Mouse (Mus musculus) midbrain, postnatal 0 days (tissue): ENCODE data around the gene Gm4791. TPM values are rescaled to one million over a fixed set of nuclear protein-coding genes. Genes with fewer than 3 reads are reported as not detected.

Experiments used
- ATAC-seq: fragments of 200-750 bp; cut with Nextera tagmentation; 2 replicates; pipeline ENCODE4 v1.8.0; 2017; ENCODE audit warnings: moderate number of reproducible peaks, mild to moderate bottlenecking, moderate TSS enrichment, moderate library complexity; ENCODE audit not compliant: low FRiP score
- DNase-seq: peaks from one replicate; pipeline ENCODE4 v3.0.0-alpha.2; 2015; ENCODE audit warnings: low spot score
- H3K27ac ChIP-seq: fragments of 300-500 bp; sonication (generic); 2 replicates; pipeline ENCODE4 v1.5.1; 2014; ENCODE audit warnings: low read depth, mild to moderate bottlenecking, low read length, mixed read lengths
- H3K27me3 ChIP-seq: fragments of 300-500 bp; sonication (generic); 2 replicates; pipeline ENCODE4 v1.6.1; 2014; ENCODE audit warnings: low read length, control low read depth, mixed read lengths; ENCODE audit not compliant: insufficient read depth
- H3K36me3 ChIP-seq: fragments of 300-500 bp; sonication (generic); 2 replicates; pipeline ENCODE4 v1.6.1; 2014; ENCODE audit warnings: low read length, control low read depth, mixed read lengths; ENCODE audit not compliant: insufficient read depth
- H3K4me1 ChIP-seq: fragments of 300-500 bp; sonication (generic); 2 replicates; pipeline ENCODE4 v1.6.1; 2014; ENCODE audit warnings: mild to moderate bottlenecking, control low read depth, antibody characterized with exemption, low read length, mixed read lengths; ENCODE audit not compliant: insufficient read depth
- H3K4me2 ChIP-seq: fragments of 300-500 bp; sonication (generic); 2 replicates; pipeline ENCODE4 v1.6.1; 2014; ENCODE audit warnings: low read depth, mild to moderate bottlenecking, low read length, mixed read lengths; ENCODE audit not compliant: poor library complexity, severe bottlenecking
- H3K4me3 ChIP-seq: fragments of 300-500 bp; sonication (generic); 2 replicates; pipeline ENCODE4 v1.5.1; 2014; ENCODE audit warnings: low read depth, mild to moderate bottlenecking, low read length, moderate library complexity
- H3K9ac ChIP-seq: fragments of 300-500 bp; sonication (generic); replicated peaks from 2 replicates; pipeline ENCODE4 v1.6.1; 2014; ENCODE audit warnings: mild to moderate bottlenecking, low read length, moderate library complexity, mixed read lengths; ENCODE audit not compliant: poor library complexity, severe bottlenecking
- H3K9me3 ChIP-seq: fragments of 300-500 bp; sonication (generic); 2 replicates; pipeline ENCODE4 v1.6.1; 2016; ENCODE audit warnings: low read length, control low read depth
- CTCF ChIP-seq: IDR thresholded peaks from 2 replicates; pipeline ENCODE4 v1.5.1; 2016; ENCODE audit warnings: antibody characterized with exemption, mild to moderate bottlenecking
- WGBS: fragments of 180-500 bp; shearing (Covaris S2); extraction: QIAGEN DNeasy Blood & Tissue Kit; methylation state at CpG from one replicate; pipeline ENCODE4 v1.1.7; 2014; 5-methylcytosine and 5-hydroxymethylcytosine counted together
- polyA plus RNA-seq: library from polyadenylated mRNA; unstranded; fragments of >200 nt; fragmentation: Nextera tagmentation; extraction: Ambion mirVana; gene quantifications from 2 replicates; pipeline ENCODE4 v1.2.1, GENCODE M21; 2015
- total RNA-seq: library from RNA; depleted of rRNA; stranded (reverse); fragments of >200 nt; gene quantifications from 2 replicates; pipeline ENCODE4 v1.2.3, GENCODE M21; 2014; rRNA removed

Gm4791 gene
- not detected in 2 replicates for total RNA-seq
- not detected in 2 replicates for polyA plus RNA-seq

DNA sequence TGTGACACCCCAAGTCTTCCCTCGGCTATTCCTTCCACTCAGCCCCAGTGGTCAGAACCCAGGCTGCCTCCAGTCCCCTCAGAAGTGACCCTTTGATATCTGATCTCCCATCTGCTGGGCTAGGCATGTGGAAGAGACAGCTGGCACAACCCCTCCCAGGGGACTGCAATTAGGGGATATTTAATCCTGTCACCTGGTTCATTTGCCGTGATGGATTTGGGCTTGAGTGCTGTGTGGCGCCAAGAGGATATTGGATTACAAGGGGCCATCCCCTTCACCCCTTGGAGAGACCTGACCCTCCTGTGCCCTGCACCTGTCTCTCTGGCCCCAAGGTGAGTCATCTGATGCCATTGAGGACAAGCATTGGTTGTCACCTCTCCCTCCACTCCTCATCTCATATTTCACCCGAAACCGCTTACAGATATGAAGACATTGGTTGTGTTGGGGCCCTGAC lies at the start of gene Gm4791:
Gene Gm4791 (plus strand): TSS at position 404 of the 454 bp plus-strand sequence.
- Histone ChIP-seq H3K36me3 (no peaks in the 10 kb centered on the region), H3K4me1 (no peaks in the 10 kb centered on the region), H3K9ac (no peak within 1 kb of the TSS), H3K27me3 (no peaks in the 10 kb centered on the region), H3K27ac (no peak within 1 kb of the TSS), H3K4me3 (no peak within 1 kb of the TSS), H3K9me3 (no peaks in the 10 kb centered on the region), H3K4me2 (no peak within 1 kb of the TSS)
- DNase-seq (peak; percentile 55), ATAC-seq (no peak)
- 58% methylated on average over 5 of the region's 5 CpGs for WGBS
- no peak for TF ChIP-seq CTCF

DNA sequence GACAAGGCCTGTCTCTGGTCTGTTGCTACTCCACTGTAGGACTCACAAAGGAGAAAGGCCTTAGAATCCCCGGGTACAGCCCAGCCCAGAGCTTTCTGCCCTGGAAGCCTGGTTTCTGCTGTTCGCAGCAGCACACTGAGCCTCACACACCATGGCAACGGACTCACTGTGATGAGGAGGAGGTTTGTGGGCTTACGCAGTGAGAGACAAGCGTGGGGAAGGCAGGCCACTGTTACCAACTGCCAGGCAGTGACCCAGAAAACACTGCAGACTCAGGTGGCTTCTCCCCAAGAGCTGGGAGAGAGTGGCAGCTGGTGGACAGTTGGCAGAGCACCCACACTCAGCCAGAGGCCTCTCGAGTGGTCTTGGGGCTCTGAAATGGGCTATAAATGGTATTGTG lies 42.3 kb upstream of the Gm4791 start:
- Histone ChIP-seq H3K27ac (no peak overlapping the region), H3K27me3 (no peaks in the 10 kb centered on the region), H3K4me3 (no peak overlapping the region), H3K4me1 (peaks cover 6% of the 10 kb centered on the region; the same call in 1 of the 2 replicates), H3K36me3 (no peaks in the 10 kb centered on the region), H3K9me3 (no peaks in the 10 kb centered on the region), H3K9ac (no peak overlapping the region), H3K4me2 (no peak overlapping the region)
- no peak for TF ChIP-seq CTCF
- WGBS, result 50% methylated on average over 6 of the region's 6 CpGs
- DNase-seq (peak; percentile 70), ATAC-seq (peak; percentile 52; the same call in 1 of the 2 replicates)

DNA sequence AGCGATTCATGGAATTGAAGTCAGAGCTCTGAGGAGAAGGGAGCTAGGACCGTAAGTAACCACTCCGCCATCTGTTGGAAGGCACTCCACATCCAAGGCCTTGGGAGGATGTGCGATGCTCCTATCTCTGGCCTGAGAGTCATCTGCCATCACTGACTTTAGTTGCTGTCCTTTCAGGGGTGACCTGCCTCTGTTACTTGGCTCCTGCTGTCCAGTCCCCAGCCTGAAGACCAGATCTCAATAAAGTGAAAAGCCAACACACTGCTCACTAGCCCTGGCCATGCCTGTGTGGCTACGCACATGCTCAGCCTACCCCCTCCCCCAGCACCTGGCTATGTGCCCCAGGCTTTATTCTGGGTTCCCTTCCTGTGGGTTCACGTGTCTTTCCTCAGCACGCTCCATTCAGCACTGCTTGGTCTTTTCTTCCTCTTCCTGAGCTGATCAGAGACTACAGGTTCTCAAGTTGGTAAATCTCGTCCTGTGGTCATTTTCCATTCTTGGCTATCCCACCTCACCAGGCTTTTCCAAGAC lies 41.1 kb upstream of the Gm4791 start:
- H3K4me2 ChIP-seq, result no peak overlapping the region
- peaks cover 6% of the 10 kb centered on the region; the same call in 1 of the 2 replicates for H3K4me1 ChIP-seq
- WGBS, result 74% methylated on average over 8 of the region's 8 CpGs
- no peaks in the 10 kb centered on the region for H3K36me3 ChIP-seq
- TF ChIP-seq CTCF, result no peak
- H3K27ac ChIP-seq, result no peak overlapping the region
- DNase-seq, result no peak
- no peak overlapping the region for H3K9ac ChIP-seq
- no peak overlapping the region for H3K4me3 ChIP-seq
- H3K9me3 ChIP-seq, result no peaks in the 10 kb centered on the region
- H3K27me3 ChIP-seq, result no peaks in the 10 kb centered on the region
- ATAC-seq, result no peak

DNA sequence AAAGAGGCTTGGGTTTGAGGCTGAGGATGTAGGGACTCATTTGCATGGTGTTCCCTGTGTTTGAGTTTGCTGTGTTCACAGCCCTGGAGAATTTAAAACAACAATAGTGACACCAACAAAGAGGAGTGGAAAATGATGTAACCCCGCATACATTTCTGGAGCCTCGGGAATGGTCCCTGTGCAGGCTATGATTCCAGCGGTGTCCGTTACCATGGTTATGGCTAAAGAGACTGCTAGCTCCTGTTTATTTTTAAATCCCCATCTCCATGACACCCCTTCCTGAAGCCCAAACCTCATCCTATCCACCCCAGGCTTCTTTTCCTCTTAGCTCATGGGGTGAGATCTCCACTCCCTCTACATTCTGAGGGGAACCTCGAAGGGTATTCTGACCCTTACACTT lies 32.5 kb upstream of the Gm4791 start:
- no peaks in the 10 kb centered on the region for H3K27me3 ChIP-seq
- DNase-seq (peak; percentile 50), ATAC-seq (peak; percentile 63; the same call in 1 of the 2 replicates)
- peaks cover 12% of the 10 kb centered on the region; the same call in 1 of the 2 replicates for H3K4me1 ChIP-seq
- no peak for TF ChIP-seq CTCF
- no peaks in the 10 kb centered on the region for H3K36me3 ChIP-seq
- H3K4me2 ChIP-seq, result no peak overlapping the region
- 0 out of 2 replicates have a peak overlapping the region, but pooled peaks have one; percentile 4 for H3K9ac ChIP-seq
- WGBS, result 29% methylated on average over 5 of the region's 5 CpGs
- H3K9me3 ChIP-seq, result no peaks in the 10 kb centered on the region
- H3K4me3 ChIP-seq, result no peak overlapping the region
- H3K27ac ChIP-seq, result peak overlapping the region; percentile 12; the same call in 1 of the 2 replicates

DNA sequence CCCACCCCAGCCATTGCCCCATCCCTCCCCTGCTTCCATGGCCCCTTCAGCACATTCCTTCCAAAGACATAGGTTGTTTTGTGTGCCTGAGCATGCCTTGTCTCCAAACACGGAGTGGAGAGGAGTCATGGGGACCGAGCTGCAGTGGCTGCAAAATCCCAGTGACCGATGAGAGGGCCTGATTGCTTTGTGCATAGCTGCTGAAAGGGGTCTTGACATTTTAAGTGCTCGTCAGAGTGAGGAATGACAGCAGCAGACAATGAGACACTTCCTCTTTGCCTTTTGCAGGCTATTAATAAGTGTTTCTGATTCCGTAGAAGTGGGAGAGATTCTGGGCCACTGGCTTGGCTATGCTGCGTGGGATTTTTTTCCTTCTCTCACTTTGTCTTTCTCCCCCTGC lies 29.6 kb upstream of the Gm4791 start:
- no peak for TF ChIP-seq CTCF
- DNase-seq (no peak), ATAC-seq (no peak)
- Histone ChIP-seq H3K4me2 (no peak overlapping the region), H3K36me3 (no peaks in the 10 kb centered on the region), H3K4me1 (peaks cover 12% of the 10 kb centered on the region; the same call in 1 of the 2 replicates), H3K27ac (no peak overlapping the region), H3K4me3 (no peak overlapping the region), H3K27me3 (no peaks in the 10 kb centered on the region), H3K9me3 (no peaks in the 10 kb centered on the region), H3K9ac (no peak overlapping the region)
- WGBS, result 44% methylated on average over 6 of the region's 6 CpGs

DNA sequence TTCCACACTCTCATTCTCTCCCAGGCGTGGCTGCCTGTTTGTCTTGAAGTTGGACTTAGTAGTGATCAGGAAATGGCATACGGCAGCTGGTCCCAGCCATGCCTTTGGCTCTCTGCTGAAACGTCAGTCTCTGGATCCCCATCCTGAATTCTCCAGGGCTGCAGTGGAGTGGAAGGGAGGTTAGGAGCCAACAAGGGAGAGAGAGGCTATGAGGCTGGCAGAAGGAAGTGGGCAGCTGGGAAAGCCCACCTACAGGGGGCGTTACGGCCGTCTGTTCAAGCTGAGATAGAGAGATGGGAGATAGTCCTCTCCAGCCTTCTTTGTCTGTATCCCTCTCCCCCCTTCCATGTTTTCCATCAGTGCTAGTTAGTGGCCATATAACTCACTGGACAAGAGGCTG lies 29.1 kb upstream of the Gm4791 start:
- Histone ChIP-seq H3K4me1 (peaks cover 12% of the 10 kb centered on the region; the same call in 1 of the 2 replicates), H3K4me3 (no peak overlapping the region), H3K9ac (no peak overlapping the region), H3K36me3 (no peaks in the 10 kb centered on the region), H3K4me2 (no peak overlapping the region), H3K27me3 (no peaks in the 10 kb centered on the region), H3K9me3 (no peaks in the 10 kb centered on the region), H3K27ac (no peak overlapping the region)
- ATAC-seq (no peak), DNase-seq (peak; percentile 44)
- 76% methylated on average over 6 of the region's 6 CpGs for WGBS
- TF ChIP-seq CTCF, result no peak
